Mouse (Mus musculus) midbrain, embryonic 15.5 days (tissue): Measurements from ENCODE around the gene Ankrd31. TPM values are rescaled to one million over a fixed set of nuclear protein-coding genes. Genes with fewer than 3 reads are reported as not detected.

ENCODE experiments used
- ATAC-seq: fragments of 200-750 bp; cut with Nextera tagmentation; replicated peaks from 2 replicates; pipeline ENCODE4 v1.8.0; 2017; ENCODE audit warnings: moderate TSS enrichment
- H3K27ac ChIP-seq: fragments of 300-500 bp; sonication (generic); 2 replicates; pipeline ENCODE4 v1.5.1; 2015; ENCODE audit warnings: mild to moderate bottlenecking, inconsistent platforms
- H3K27me3 ChIP-seq: fragments of 300-500 bp; sonication (generic); replicated peaks from 2 replicates; pipeline ENCODE4 v1.6.1; 2015; ENCODE audit warnings: inconsistent platforms
- H3K36me3 ChIP-seq: fragments of 300-500 bp; sonication (generic); replicated peaks from 2 replicates; pipeline ENCODE4 v1.6.1; 2015; ENCODE audit warnings: inconsistent platforms
- H3K4me1 ChIP-seq: fragments of 300-500 bp; sonication (generic); 2 replicates; pipeline ENCODE4 v1.6.1; 2015; ENCODE audit warnings: inconsistent platforms
- H3K4me2 ChIP-seq: fragments of 300-500 bp; sonication (generic); 2 replicates; pipeline ENCODE4 v1.6.1; 2015; ENCODE audit warnings: inconsistent platforms, mild to moderate bottlenecking, moderate library complexity
- H3K4me3 ChIP-seq: fragments of 300-500 bp; sonication (generic); 2 replicates; pipeline ENCODE4 v1.5.1; 2015; ENCODE audit warnings: mild to moderate bottlenecking, inconsistent platforms
- H3K9ac ChIP-seq: fragments of 300-500 bp; sonication (generic); 2 replicates; pipeline ENCODE4 v1.6.1; 2015; ENCODE audit warnings: mild to moderate bottlenecking, inconsistent platforms
- H3K9me3 ChIP-seq: fragments of 300-500 bp; sonication (generic); 2 replicates; pipeline ENCODE4 v1.6.1; 2016; ENCODE audit warnings: inconsistent platforms
- WGBS: fragments of 180-500 bp; shearing (Covaris S2); methylation state at CpG from one replicate; pipeline ENCODE4 v1.1.7; 2015; ENCODE audit warnings: mixed read lengths; 5-methylcytosine and 5-hydroxymethylcytosine counted together
- polyA plus RNA-seq: library from polyadenylated mRNA; unstranded; fragments of >200 nt; fragmentation: Nextera tagmentation; extraction: Ambion mirVana; gene quantifications from 2 replicates; pipeline ENCODE4 v1.2.1, GENCODE M21; 2015

Gene Ankrd31
- 0.04 and 0.06 TPM in 2 replicates for polyA plus RNA-seq

DNA sequence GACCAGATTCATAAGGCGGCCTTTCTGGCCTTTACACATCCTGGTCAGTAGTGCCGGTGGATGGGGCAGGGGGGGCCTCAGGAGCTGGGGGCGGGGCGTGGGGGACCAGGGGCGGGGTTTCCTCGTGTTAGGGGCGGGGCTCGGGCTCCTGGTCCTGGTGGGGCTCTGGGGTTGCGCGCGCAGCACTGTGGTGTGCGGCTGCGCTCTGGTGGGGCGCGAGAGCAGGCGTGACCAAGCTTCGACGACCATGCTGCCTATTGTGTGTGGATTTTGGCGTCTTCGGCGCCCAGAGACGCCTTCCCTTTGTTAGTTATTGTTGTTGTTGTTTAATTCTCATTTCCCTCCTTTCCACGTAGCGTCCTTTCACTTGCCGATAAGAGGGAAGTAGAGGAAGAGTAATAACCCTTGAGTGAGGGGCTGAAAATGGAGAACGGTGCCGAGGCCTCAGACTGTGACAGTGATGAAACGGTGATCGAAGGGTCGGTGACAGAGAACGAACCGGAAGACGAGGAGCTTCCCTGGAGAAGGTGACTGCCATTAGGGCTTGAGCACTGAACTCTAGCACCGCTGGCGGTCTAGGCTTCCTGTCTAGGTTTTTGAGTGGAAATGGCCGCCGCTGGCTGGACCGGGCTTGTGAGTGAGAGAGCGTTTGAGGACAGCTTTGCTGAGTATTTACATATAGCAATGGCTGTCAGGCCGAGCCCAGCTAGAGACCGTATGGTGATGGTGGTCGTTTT lies at the start of gene Ankrd31:
TSS of gene Ankrd31 (plus strand) at position 164 of the 737 bp plus-strand sequence.
- Histone ChIP-seq H3K9ac (no peak within 1 kb of the TSS), H3K4me1 (no peaks in the 10 kb centered on the region), H3K36me3 (no peaks in the 10 kb centered on the region), H3K9me3 (no peaks in the 10 kb centered on the region), H3K27me3 (no peaks in the 10 kb centered on the region), H3K27ac (no peak within 1 kb of the TSS), H3K4me3 (no peak within 1 kb of the TSS), H3K4me2 (no peak within 1 kb of the TSS)
- WGBS, result 91% methylated on average over 42 of the region's 42 CpGs
- no peak for ATAC-seq

GRCm38 (mm10) chr13:96702567-96703278 lies 45.3 kb upstream of the Ankrd31 start:
- H3K9ac ChIP-seq, result no peak overlapping the region
- no peak overlapping the region for H3K4me2 ChIP-seq
- H3K9me3 ChIP-seq, result no peaks in the 10 kb centered on the region
- 76% methylated on average over 9 of the region's 9 CpGs for WGBS
- H3K36me3 ChIP-seq, result no peaks in the 10 kb centered on the region
- no peak for ATAC-seq
- no peaks in the 10 kb centered on the region for H3K4me1 ChIP-seq
- H3K4me3 ChIP-seq, result no peak overlapping the region
- no peaks in the 10 kb centered on the region for H3K27me3 ChIP-seq
- no peak overlapping the region for H3K27ac ChIP-seq

DNA sequence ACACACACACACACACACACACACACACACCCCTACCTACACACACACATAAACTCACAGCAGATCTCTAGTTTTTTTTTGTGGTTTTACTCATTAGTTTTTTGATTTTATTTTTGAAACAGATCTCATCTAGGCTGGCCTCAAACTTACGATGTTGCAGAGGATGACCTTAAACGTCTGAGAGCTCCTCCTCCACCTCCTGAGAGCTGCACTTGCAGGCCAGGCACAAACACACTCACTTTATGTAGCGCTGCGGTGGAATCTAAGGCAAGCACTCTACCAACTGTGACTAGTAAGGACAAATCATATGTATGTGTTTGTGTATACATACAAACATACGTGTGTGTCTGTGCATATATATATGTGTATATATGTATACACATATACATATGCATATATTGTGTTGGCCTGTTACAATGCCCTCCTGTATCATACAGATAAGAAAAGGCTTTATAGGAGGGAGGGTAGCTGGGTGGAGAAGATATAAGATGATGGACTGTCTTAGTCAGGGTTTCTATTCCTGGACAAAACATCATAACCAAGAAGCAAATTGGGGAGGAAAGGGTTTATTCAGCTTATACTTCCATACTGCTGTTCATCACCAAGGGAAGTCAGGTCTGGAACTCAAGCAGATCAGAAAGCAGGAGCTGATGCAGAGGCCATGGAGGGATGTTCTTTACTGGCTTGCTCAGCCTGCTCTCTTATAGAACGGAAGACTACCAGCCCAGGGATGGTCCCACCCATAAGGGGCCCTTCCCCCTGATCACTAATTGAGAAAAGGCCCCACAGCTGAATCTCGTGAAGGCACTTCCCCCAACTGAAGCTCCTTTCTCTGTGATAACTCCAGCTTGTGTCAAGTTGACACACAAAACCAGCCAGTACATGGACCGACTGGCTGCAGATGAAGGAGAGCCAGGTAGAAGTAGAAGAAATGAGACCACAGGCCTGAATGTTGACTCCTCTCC lies 38.5 kb upstream of the Ankrd31 start:
- no peak overlapping the region for H3K27ac ChIP-seq
- H3K27me3 ChIP-seq, result no peaks in the 10 kb centered on the region
- no peak overlapping the region for H3K4me3 ChIP-seq
- no peak for ATAC-seq
- H3K4me1 ChIP-seq, result no peaks in the 10 kb centered on the region
- no peak overlapping the region for H3K9ac ChIP-seq
- no peaks in the 10 kb centered on the region for H3K9me3 ChIP-seq
- H3K36me3 ChIP-seq, result no peaks in the 10 kb centered on the region
- H3K4me2 ChIP-seq, result no peak overlapping the region
- WGBS, result 82% methylated on average over 8 of the region's 8 CpGs

GRCm38 (mm10) chr13:96716311-96716710 lies 31.8 kb upstream of the Ankrd31 start:
- H3K4me3 ChIP-seq, result no peak overlapping the region
- ATAC-seq, result no peak
- WGBS, result 94% methylated on average over 2 of the region's 2 CpGs

GRCm38 (mm10) chr13:96717821-96718220 lies 30.3 kb upstream of the Ankrd31 start:
- WGBS, result 78% methylated on average over 1 of the region's 1 CpGs
- no peaks in the 10 kb centered on the region for H3K4me1 ChIP-seq
- no peak overlapping the region for H3K27ac ChIP-seq
- no peaks in the 10 kb centered on the region for H3K9me3 ChIP-seq
- H3K36me3 ChIP-seq, result no peaks in the 10 kb centered on the region
- no peaks in the 10 kb centered on the region for H3K27me3 ChIP-seq
- no peak overlapping the region for H3K4me2 ChIP-seq
- H3K9ac ChIP-seq, result no peak overlapping the region
- no peak for ATAC-seq
- no peak overlapping the region for H3K4me3 ChIP-seq

More at GRCm38 (mm10) chr13:96716311-96716710, 31.8 kb upstream of the Ankrd31 start:
- no peak overlapping the region for H3K27ac ChIP-seq
- H3K36me3 ChIP-seq, result no peaks in the 10 kb centered on the region
- no peaks in the 10 kb centered on the region for H3K27me3 ChIP-seq
- H3K9me3 ChIP-seq, result no peaks in the 10 kb centered on the region
- no peak overlapping the region for H3K4me2 ChIP-seq
- H3K4me1 ChIP-seq, result no peaks in the 10 kb centered on the region
- no peak overlapping the region for H3K9ac ChIP-seq

GRCm38 (mm10) chr13:96720003-96720402 lies 28.1 kb upstream of the Ankrd31 start:
- Histone ChIP-seq H3K36me3 (no peaks in the 10 kb centered on the region), H3K4me3 (no peak overlapping the region), H3K9me3 (no peaks in the 10 kb centered on the region), H3K4me1 (no peaks in the 10 kb centered on the region), H3K9ac (no peak overlapping the region), H3K4me2 (no peak overlapping the region), H3K27me3 (no peaks in the 10 kb centered on the region), H3K27ac (no peak overlapping the region)
- WGBS, result 86% methylated on average over 2 of the region's 2 CpGs
- no peak for ATAC-seq

DNA sequence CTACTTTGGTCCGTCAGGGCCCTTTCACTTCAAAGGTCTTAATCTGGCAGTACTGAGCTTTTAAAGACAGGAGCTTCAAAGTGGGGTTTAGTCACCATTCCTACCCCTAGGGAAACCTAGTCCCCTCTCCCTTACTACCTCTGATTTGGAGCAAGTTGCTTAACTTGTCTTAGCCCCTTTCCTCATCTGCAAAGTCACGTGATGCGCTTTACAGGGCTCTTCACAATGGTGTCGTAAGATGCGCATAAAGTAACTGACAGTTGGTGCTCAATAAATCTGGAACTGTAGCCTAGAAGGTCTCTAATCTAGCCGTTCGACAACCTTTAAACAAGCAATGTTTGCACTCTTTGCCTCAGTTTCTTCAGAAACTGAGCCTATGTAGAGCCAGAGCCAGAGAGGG lies 19.8 kb upstream of the Ankrd31 start:
- Histone ChIP-seq H3K4me3 (no peak overlapping the region), H3K27me3 (no peaks in the 10 kb centered on the region), H3K27ac (no peak overlapping the region), H3K9ac (no peak overlapping the region), H3K36me3 (no peaks in the 10 kb centered on the region), H3K9me3 (no peaks in the 10 kb centered on the region), H3K4me1 (no peaks in the 10 kb centered on the region), H3K4me2 (no peak overlapping the region)
- ATAC-seq, result no peak
- 85% methylated on average over 7 of the region's 7 CpGs for WGBS

DNA sequence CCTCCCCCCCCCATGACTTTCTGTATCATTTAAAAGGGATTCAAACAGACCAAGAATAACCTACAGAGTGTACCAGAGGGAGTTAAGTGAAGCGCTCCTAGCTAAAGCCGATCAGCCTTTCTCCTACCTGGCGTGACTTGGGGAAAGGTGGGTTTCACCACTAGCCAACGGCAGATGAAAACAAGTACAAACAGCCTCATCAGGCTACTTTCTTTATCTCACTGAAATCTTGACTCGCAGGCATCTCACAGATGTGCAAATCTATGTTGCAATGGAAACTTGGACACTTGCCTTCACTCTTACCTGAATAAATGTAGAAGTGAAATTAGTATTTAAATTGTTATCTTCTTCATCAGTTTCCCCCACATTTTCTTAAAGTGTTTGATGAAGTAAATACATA lies 18.9 kb upstream of the Ankrd31 start:
- WGBS, result 94% methylated on average over 5 of the region's 5 CpGs
- no peak for ATAC-seq
- Histone ChIP-seq H3K9me3 (no peaks in the 10 kb centered on the region), H3K4me3 (no peak overlapping the region), H3K4me1 (no peaks in the 10 kb centered on the region), H3K9ac (no peak overlapping the region), H3K36me3 (no peaks in the 10 kb centered on the region), H3K27me3 (no peaks in the 10 kb centered on the region), H3K27ac (no peak overlapping the region), H3K4me2 (no peak overlapping the region)

- Histone ChIP-seq H3K4me1 (no peaks in the 10 kb centered on the region), H3K9ac (no peak overlapping the region), H3K27me3 (no peaks in the 10 kb centered on the region), H3K9me3 (no peaks in the 10 kb centered on the region), H3K27ac (no peak overlapping the region), H3K4me2 (no peak overlapping the region), H3K4me3 (no peak overlapping the region), H3K36me3 (no peaks in the 10 kb centered on the region)
- WGBS, result 84% methylated on average over 1 of the region's 1 CpGs
- ATAC-seq, result no peak
These were observed 18.0 kb upstream of the Ankrd31 start for GRCm38 (mm10) chr13:96730116-96730515.

DNA sequence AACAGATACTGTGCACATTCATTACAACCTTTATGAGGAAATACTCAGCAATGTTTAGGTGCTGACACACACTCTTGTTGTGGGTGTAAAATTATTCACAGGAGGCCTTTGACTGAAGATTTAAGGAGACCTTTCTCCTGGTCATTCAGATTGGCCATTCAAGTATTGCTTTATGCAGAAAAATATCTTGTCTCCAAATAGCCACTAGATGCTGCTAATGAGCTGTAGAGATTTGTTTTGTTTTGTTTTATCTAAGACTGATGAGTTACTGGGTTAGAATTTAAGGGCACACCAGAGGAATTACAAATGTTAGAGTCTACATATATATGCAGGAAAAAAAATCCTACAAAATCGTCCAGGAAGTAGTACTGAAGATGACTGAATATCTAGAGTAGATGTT lies 12.9 kb upstream of the Ankrd31 start:
- no peaks in the 10 kb centered on the region for H3K27me3 ChIP-seq
- no peak overlapping the region for H3K4me2 ChIP-seq
- no peak overlapping the region for H3K4me3 ChIP-seq
- no peaks in the 10 kb centered on the region for H3K36me3 ChIP-seq
- no peaks in the 10 kb centered on the region for H3K4me1 ChIP-seq
- no peaks in the 10 kb centered on the region for H3K9me3 ChIP-seq
- ATAC-seq, result no peak
- H3K9ac ChIP-seq, result no peak overlapping the region
- H3K27ac ChIP-seq, result no peak overlapping the region
- WGBS, result 47% methylated on average over 1 of the region's 1 CpGs

DNA sequence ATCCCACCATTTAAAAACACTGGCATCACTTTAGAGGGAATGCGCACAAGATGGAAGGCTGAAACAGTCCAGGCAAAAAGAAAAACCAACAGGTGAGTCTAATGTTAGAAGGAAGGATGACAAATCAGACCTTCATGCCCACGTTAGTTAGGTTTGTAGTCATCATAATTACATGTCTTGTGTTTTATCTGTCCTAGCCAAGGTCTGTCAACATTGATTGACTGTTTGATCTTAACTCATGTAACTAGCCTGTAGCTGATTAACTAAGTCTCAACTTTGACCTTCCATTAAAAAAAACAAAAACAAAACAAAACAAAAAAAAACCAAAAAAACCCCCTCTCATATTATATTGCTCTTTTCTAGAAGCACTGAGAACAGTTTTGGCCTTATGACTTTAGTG lies 7.9 kb upstream of the Ankrd31 start:
- Histone ChIP-seq H3K27ac (no peak overlapping the region), H3K36me3 (no peaks in the 10 kb centered on the region), H3K4me3 (no peak overlapping the region), H3K9ac (no peak overlapping the region), H3K9me3 (no peaks in the 10 kb centered on the region), H3K4me2 (no peak overlapping the region), H3K4me1 (no peaks in the 10 kb centered on the region), H3K27me3 (no peaks in the 10 kb centered on the region)
- 83% methylated on average over 2 of the region's 2 CpGs for WGBS
- ATAC-seq, result no peak

DNA sequence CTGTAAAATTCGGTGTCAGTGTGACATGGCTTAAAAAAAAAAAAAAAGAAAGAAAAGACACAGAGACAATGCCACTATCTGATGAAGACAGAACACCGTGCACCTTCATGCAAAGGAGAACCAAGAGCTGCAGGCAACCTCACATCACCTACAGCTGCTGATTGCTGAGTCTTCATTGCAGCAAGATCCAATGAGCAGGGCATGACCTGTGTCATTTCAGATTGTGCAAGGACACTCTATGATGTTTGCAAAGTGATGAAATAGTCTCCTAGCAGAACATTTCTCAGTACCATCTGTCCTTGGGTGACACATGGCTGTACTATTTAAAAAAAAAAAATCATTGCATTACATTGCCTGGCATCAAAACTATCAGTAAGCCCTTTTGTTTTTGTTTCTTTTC lies 5.2 kb upstream of the Ankrd31 start:
- Histone ChIP-seq H3K36me3 (no peaks in the 10 kb centered on the region), H3K4me1 (no peaks in the 10 kb centered on the region), H3K9ac (no peak overlapping the region), H3K9me3 (no peaks in the 10 kb centered on the region), H3K27ac (no peak overlapping the region), H3K4me3 (no peak overlapping the region), H3K4me2 (no peak overlapping the region), H3K27me3 (no peaks in the 10 kb centered on the region)
- 75% methylated on average over 2 of the region's 2 CpGs for WGBS
- no peak for ATAC-seq
